Mouse (Mus musculus): ENCODE results near the gene Cited1.

The Cited1 gene

DNA sequence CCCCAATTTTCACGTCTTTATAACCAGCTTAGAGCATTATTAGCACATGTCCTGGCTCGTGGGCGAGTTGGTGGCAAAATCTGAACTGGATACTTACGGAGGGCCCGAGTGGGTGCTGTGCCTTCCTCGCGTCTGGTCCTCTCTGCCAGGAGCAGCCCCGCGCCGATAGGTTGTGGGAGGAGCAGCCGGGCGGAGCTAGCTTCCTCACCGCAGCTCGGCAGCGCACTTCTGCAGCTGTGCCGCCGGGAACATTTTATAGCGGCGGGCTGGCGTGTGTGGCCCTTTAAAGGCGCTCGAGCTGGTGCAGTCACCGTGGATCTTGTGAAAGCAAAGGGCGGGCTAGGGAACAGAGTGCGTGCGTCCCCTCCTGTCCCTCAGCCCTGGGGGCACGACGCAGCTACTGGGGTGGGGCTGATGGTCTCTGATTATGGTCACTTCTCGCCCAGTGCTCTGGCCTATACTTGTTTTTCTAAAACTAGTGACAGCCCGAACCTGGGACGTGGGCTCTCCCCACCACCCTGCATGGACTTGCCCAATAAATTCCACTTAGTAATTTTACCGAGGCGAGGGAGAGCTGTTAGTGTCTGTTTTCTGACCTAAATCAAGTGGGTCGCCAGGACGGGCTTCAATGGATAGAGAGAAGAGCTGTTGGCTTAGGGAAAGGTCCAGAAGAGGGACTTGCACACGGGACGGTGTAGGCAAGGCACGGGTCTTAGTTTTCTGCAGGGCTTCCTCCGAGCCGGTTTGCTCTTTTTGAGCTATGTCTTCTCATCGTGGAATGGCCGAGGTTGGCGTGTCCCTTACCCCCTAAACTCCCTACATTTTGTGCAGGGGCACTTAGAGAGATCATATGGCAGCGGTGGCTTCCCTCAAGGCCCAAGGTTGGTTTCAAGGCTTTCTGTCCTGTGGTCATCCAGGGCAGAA is at the start of gene Cited1:
Gene Cited1, minus strand, starts transcription at position 245 of the 924 bp plus-strand sequence.
- DNase-seq (ENCODE audit: low spot score in 2 of 2): peak; percentile 21 to 27

DNA sequence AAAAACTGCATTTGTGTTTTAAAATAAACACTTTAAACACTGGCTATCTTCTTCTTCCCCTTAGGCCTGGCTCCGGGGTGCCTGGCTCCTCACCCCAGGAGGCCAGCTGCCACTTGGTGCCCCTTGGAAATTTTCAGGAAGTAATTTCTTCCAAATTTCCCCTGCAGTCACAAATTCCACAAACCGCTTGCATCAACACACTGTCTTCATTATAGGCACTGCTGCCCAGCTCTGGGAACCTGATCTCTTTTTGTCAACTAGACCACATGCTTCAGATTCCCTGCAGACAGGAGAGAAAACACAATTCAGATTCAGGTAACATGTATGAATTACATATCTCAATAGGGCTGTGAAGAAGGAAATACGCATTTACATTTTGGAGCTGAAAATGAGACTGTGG is 32.9 kb upstream of the Cited1 start:
- DNase-seq (ENCODE audit: low spot score in 2 of 2): no peak

DNA sequence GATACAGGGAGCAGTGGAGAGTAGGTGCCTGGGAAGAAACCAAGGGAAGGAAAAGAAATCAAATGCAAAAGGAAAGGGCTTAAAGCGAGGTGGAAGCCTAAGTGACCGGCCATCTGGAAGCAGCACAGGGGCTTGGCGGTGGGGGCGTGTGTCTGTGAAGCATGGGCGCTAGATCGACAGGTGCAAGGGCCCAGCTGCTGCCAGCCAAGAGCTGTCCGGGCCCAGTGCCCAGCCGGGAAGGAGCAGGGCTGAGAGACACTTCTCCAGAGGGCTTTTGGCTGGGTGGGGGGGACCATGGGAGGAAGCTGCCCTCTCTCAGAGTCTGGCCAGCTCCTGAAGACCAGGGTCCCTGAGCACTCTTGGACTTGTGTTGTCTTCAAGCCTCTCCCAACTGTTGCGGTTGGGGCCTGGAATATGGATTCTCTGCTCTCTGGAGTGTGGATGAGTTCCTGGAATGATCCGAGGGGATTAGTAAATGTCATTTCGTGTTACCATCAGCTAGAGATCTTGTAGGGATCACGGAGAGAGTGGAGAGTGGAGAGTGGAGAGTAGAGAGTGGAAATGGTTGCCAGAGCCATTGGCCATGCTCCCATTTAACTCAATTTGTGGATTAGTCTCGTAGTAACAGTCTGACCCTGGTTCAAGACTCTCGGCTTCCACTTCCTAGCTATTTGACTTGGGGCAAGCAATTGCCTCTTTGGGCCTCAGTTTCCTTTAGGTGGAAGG is 10.8 kb upstream of the Cited1 start:
- DNase-seq (ENCODE audit: low spot score in 2 of 2): no peak

DNA sequence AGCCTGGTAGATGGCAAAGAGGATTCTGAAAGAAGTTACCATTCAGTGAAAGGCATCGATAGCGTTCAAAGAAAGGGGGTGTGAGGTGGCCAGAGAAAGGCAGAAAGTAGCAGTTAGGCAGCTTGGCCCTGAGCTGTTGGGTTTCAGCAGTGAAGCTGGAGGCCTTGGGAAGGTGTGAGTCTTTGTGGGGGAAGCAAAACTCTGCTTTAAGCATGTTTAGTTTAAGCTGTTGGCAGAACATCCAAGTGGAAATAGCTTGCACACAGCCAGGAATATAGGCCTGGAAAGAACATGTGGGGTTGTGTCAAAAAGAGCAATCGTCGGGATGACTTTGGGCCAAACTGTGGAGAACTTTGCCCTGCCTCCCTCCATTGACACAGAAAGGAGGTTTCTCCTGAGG is 7.8 kb upstream of the Cited1 start:
- DNase-seq (ENCODE audit: low spot score in 2 of 2): no peak

DNA sequence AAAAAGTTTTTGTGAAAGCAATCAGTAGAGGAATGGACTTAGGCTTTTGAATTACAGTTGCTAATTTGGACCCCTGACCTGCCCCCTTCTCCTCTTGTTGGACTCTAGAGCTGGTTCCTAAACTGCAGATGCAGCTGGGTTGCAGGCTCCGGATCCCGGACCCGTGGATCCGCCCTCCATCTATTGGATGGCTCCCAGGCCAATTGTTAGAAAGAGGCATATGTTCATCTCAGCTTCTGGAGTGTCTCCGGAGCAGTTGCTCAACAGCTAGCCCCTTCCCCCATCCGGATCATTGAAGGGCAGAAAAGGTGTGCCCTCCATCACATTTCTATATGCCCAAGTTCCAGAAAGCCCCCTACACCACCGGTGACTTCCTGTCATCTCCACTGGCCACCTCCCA is 1.9 kb upstream of the Cited1 start:
- no peak for DNase-seq (ENCODE audit: low spot score in 2 of 2)

DNA sequence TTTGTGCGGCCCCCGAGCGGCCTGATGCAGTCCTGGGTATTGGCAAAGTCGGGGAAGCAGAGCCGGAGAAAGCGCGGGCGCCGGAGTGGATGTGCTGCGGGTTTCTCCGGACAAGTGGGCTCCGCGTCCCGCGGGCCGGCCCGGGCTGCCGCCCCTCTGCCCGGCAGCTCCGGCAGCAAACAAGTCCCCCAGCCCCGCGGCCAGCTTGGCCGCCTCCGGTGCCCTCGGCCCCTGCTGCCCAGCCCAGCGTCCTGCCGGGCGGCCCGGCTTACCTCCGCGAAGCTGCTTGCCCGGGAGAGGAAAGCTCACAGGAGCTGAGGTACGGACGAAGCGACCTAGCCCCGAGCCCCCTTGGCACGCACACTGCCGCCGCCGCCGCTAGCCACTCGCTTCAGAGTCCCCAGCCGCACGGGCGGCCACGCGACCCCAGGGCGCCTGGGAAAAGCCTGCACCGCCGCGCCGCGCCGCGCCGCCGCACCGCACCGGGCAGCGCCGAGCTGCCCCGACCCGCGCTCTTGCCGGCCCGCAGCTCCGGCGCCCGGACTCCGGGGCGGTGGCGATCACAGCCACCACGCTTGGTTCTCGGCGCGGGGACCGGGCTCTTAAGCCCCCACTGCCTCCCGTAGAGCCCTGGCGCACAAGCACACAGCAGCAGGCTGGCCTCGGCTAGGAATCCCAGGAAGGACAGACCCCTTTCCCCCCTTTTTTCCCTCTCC is 602 bp downstream of the Cited1 start:
- no peak for DNase-seq (ENCODE audit: low spot score in 2 of 2)

DNA sequence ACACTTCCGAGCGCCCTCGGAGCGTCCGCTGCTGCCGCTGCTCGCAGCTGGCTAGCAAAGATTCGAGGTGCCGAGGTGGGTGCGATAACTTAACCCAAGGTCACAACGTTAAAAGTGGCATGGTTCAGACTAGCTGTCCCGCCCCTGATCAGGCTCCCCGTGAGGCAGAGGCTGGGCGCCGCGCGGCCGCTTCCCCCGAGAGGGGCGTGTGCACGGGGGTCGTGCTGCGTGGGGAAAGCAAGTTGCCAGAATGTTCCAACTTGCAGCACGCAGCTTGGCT is 1.1 kb downstream of the Cited1 start:
- no peak for DNase-seq (ENCODE audit: low spot score in 2 of 2)

DNA sequence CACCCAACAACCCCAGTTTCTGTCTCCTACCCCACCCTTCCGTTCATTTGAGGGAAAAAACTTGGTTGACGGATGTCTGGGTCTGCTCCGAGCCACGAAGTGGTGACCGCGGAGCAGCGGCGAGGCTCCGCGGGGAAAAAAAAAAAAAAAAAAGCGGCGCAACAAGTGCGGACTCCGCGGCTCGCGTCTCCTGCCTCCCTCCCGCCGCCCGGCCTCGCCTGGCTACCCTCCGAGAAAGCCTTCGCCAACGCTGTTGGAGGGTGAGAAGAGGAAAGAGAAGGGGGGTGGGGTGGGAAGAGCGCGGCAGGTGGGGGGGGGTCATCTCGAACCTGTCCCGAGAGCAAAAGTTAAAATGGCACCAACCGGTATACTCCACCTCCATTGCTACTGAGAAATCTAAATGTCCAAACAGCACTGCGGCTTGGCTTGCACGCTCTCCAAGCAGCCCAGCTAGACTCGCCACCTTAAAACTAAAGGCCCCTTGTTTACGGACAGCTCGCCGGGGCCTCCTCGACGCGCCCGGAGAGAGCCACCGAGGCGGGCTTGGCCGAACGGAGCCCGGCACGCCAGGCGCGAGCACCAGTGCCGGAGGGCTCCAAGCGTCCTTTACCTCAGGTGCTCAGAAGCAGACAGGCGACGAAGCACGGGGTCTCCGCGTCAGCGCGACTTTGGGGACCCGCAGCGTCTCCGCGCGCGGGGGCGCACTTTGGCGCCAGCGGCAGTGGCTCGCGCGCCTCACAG is 1.7 kb downstream of the Cited1 start:
- no peak for DNase-seq (ENCODE audit: low spot score in 2 of 2)

DNA sequence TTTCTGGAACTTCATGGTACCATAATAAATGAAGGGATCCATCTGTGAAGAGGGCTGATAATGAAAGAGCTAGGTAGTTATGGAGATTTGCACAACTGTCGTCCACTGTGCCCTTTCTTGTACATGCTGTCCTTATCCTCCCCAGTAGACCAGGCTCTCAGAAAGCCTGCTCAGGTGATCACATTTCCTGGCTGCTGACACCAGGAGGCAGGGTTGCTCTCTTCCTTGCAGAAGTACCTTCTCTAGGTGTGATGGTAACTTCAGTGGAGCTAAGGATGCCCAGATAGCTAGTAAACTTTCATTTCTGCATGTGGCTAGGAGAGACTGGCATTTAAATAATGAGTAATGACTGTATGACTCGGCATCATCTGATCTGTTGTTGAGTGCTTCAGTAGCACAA is 7.6 kb downstream of the Cited1 start:
- no peak for DNase-seq (ENCODE audit: low spot score in 2 of 2)

DNA sequence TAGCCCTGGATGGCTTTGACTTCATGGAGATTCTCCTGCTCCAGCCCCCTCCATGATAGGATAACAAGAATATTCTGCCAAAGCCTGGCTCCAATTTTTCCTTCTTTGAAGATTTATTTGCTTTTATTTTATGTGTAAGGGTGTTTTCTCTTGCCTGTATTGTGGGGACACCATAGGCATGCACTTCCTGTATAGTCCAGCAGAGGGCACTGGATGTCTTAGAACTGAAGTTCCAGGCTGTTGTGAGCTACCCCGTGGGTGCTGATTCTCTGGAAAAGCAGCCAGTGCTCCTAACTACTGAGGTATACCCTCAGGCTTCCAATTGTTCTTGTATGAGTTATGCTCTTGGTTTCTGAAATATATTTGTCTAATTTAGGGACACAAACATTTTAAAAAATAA is 32.9 kb downstream of the Cited1 start:
- peak; percentile 11 to 14 for DNase-seq (ENCODE audit: low spot score in 2 of 2)

DNA sequence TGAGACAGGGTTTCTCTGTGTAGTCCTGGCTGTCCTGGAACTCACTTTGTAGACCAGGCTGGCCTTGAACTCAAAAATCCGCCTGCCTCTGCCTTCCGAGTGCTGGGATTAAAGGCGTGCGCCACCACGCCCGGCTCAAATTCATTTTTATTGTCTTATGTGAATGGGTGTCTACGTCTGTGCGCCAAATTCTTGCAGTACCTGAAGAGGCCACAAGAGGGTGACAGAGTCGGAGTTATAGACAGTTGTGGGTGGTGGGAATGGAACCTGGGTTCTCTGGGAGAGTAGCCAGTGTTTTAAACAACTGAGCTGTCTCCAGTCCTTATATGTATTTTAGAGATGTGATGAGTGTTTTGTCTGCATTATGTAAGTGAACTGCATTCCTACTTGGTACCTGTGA is 36.6 kb downstream of the Cited1 start:
- peak in 1 of 2 experiments; percentile 15 for DNase-seq (ENCODE audit: low spot score in 2 of 2)
